Mouse (Mus musculus) C2C12 (cell line): Measurements from ENCODE around the gene Cox7a1.

Experiments used
- CEBPB ChIP-seq: IDR thresholded peaks from one replicate; pipeline ENCODE4 v1.6.1; 2011; ENCODE audit warnings: low read depth, mild to moderate bottlenecking, control low read depth, moderate library complexity
- CTCF ChIP-seq: IDR thresholded peaks from one replicate; pipeline ENCODE4 v1.5.1; 2011; ENCODE audit not compliant: control insufficient read depth, insufficient read depth, insufficient read length
- FOSL1 ChIP-seq: IDR thresholded peaks from one replicate; pipeline ENCODE4 v1.8.0; 2011; ENCODE audit warnings: mild to moderate bottlenecking, low read length; ENCODE audit not compliant: poor library complexity, insufficient read depth, severe bottlenecking
- MAX ChIP-seq: IDR thresholded peaks from one replicate; pipeline ENCODE4 v1.6.1; 2011; ENCODE audit warnings: mild to moderate bottlenecking, control low read depth
- MYOD1 ChIP-seq: IDR thresholded peaks from one replicate; pipeline ENCODE4 v1.6.1; 2011; ENCODE audit warnings: low read depth; ENCODE audit not compliant: control insufficient read depth, insufficient read length
- MYOG ChIP-seq: IDR thresholded peaks from one replicate; pipeline ENCODE4 v1.6.1; 2011; ENCODE audit not compliant: control insufficient read depth, insufficient read length; ENCODE audit errors: extremely low read depth
- USF1 ChIP-seq: IDR thresholded peaks from one replicate; pipeline ENCODE4 v1.6.1; 2011; ENCODE audit warnings: low read depth, mild to moderate bottlenecking, control low read depth, moderate library complexity

DNA sequence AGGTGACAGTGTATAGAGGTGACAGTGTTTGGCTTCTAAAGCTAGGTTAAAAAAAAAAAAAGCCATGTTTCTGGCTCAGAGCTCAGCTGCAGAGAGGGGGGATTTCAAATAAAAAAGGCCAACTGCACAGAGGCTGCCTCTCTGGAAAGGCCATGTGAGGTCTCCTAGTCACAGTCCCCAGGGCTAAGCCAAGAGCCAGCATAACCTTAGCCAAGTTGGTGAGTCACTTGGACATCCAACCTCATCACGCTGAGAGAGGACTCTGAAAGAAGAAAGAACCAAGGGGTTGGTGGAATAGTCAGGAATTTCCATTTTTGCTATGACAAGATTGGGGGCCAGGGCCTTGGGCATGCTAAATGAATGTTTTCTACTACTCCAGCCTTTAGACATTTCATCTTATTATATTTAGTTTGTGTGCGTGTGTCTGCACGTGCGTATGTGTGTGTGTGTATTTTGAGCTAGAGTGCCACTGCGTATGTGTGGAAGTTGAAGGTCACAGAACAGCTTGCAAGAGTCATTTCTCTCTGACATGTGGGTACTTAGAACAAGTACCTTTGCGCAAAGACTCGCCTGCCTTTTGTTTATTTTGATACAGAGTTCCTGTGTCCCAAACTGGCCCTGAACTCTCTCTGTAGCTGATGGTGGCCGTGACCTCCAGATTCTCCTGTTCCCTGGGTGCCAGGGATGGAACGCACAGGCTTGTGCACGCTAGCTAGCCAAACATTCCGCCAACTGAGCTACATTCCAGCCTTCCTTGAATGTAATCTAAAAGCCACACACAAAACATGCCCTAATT, 19.1 kb downstream of the Cox7a1 start:
- TF ChIP-seq CTCF (no peak), USF1 (no peak), MYOG (no peak), MYOD1 (no peak), FOSL1 (no peak), MAX (no peak), CEBPB (no peak)
